Mouse (Mus musculus) T-helper 2 cell (primary cell): Measurements from ENCODE around the gene Klf17.
"Not testable (repeated sequence)": the region's sequence is repeated elsewhere in the genome, so short reads cannot be mapped to it uniquely, and the experiment has no call there.

ENCODE experiments used
- in situ Hi-C: fragments of 300-600 bp; cut with MboI, MseI; formaldehyde crosslinking; loops from one replicate; pipeline ENCODE4 v1.15.1; 2025; ENCODE audit warnings: high pct_unique_total_duplicates

The Klf17 gene

DNA sequence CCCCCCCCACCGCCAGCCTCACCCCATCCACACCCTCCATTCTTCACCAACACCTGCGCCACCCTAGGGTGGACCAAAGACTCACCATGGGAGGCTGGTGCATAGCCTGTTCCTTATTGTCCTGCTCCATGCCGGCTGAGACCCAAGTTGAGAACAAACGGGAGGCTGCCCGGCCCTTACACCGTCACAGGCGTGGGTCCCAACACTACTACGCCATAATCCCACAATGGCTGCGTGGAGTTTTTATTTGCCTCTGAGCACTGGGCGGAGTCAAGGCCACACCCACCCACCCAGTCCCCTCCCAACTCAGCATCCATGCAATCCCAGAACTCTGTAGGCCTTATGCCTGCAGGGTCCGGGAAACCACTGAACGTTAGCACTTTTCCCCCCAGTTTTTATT lies at the start of gene Klf17:
Klf17 (minus strand) TSS at position 233 of the 400 bp plus-strand sequence.
- in situ Hi-C loops, result no loop called here

DNA sequence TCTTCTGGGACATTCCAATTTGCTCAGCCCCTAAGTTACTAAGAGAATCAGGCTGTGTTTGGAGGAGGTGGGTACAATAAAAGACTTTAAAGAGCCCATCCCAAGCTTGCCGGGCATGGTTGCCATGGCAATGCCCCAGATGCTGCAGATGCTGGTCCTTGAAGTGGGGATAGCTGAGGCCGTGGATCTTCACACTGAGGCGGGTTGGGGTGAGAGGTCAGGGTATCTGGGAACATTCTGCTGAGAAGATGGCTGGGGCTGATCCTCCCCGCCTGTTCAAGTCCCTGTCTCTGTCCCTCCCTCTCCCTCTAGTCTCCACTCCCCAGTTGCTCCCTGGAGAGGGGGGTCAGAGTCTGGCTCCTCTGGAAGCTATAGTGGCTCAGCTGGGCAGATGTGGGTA lies 48.9 kb upstream of the Klf17 start:
- in situ Hi-C loops, result no loop called here

DNA sequence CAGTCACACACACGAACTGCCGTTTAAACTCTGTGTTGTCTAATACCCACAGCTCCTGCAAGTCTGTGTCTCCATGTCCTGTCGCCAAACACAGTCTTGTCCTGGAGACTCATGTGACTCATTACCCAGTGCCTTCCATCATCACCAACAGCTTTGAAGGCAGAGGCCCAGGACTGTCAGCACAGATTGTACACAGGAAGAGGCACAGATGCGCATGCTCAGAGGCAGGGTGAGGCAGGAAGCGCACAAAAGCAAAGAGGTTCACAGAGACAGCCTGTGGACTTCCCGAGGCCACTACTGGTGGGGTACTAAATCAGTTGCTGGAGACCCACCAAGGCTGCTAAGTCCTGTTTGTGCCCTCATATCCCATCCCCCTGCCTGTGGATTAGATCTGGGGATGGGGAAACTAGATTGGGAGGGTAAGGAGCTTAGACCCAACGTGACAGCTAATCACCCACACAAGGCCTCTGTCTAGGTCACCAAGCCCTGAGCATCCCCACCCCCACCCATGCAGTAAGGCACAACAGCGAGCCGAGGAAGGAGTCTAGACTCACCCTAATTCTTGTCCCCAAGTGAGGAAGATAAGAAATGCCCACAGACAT lies 48.2 kb upstream of the Klf17 start:
- in situ Hi-C loops, result no loop called here

DNA sequence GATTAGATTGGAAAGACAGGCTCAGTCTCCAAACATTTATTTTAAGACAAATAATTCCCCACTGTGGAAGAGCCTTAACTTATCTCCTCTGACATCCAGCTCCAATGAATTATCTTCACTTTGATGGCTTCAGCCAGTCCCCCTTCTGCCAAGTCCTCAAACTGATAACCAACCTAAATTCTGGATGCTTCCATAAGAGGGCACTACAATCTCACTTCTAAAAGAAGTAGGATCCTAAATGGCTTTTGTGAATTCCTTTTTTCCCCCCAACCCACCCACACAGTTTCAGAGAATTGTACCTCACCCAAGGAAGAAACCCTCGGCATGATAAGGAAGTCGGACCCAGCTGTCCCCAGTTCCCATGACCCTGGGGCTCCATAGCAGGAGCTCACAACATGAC lies 45.5 kb upstream of the Klf17 start:
- in situ Hi-C loops, result no loop called here

DNA sequence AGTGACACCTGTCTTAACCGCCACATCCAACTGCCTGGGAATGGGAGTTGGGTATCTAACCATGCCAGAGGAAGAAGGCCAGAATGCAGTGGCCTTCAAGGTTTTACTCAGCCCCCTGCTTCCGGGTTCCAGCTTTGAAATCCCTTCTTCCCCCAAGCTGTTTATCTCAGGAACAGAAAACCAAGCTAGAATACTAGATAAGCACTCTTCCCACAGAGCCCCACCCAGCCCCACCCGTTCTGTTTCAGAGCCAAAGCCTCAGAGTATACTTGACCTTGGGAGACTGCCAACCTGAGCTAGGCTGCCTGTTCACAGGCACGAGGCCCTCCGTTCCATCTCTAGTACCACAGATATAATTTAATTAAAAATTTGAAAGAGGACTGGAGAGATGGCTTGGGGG lies 41.5 kb upstream of the Klf17 start:
- in situ Hi-C loops, result loop anchor here (10.0 kb wide), 1 partner anchor 278 kb away; no protein-coding TSS in a partner anchor

DNA sequence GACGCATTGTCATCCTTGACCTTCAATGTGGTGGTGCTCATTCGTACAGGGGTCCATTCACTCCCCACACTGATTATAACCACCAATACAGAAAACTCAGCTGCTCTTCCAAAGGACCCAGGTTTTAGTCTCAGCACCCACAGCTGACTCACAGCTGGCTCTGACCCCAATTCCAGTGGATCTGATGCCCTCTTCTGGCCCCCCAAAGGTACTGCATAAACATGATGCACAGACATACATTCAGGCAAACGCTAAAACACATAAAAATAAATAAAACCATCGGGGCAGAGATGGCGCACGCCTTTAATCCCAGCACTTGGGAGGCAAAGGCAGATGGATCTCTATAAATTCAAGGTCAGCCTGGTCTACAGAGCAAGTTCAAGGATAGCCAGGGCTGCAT lies 34.5 kb upstream of the Klf17 start:
- in situ Hi-C loops, result loop anchor here (10.0 kb wide), 1 partner anchor 285 kb away; no protein-coding TSS in a partner anchor

DNA sequence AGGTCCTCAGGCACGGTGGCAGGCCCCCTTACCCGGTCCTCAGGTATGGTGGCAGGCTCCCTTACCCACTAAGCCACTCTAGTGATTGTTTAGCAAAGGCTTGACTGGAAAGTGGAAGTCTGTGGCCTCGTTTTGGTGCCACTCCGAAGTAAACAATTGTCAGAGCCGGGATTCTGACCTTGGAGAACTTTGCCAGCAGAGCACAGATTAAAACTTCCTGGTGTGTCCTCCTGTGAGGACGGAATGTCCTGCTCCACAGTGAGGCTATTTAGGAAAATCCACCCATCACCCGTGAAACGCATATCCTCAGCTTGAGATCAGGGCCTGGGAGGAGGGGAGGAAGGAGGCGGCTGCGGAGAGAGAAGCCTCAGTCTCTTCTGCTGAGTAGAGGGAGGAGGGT lies 22.9 kb upstream of the Klf17 start:
- in situ Hi-C loops, result no loop called here

DNA sequence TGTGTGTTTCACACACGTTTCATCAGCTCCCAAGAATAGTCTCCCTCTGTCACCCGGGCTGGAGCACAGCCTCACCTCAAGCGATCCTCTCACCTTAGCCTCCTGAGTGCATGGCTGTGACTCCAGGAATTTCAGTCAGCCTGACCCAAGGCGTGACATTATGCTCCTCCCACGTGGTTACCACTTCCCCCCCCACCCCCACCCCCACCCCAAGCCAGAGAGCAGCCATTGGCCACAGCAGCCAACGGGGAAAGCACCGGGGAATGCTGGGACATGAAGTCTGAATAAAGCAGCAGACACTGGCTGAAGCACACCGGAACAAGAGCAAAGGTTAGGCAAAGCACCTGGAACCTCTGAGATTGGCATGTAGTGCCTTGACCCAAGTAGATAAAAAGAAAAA lies 21.5 kb upstream of the Klf17 start:
- in situ Hi-C loops, result no loop called here

DNA sequence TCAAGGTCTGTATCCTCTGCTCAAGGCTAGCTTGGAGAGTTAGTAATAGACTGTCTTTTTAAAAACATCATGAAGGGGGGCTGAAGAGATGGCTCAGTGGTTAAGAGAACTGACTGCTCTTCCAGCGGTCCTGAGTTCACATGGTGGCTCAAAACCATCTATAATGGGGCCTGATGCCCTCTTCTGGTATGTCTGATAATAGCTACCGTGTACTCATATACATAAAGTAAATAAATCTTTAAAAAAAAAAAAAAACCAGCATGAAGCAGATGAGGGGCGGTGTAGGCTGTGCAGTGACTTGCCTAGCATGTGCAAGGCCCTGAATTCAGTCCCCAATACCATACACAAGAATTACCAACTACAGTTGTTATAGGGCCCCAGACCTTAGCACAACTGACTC lies 17.5 kb upstream of the Klf17 start:
- in situ Hi-C loops, result no loop called here

DNA sequence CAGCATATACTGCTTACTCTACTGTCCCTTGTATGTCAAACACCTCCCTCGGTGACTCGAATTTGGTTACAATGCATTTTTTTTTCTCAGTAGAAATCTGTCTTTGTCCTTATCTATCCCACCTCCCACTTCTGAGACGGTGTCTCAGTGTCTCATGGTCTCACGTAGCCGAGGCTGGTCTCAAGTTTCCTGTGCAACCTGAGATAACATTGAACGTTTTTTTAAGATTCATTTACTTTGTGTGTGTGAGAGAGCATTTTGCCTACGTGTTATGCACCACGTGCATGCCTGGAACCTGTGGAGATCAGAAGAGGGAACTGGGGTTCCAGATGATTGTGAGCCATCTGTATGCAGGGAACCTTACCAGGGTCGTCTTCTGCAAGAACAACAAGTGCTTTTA lies 7.5 kb upstream of the Klf17 start:
- in situ Hi-C loops, result loop anchor here (5.0 kb wide), 1 partner anchor 61 kb away; no protein-coding TSS in a partner anchor

DNA sequence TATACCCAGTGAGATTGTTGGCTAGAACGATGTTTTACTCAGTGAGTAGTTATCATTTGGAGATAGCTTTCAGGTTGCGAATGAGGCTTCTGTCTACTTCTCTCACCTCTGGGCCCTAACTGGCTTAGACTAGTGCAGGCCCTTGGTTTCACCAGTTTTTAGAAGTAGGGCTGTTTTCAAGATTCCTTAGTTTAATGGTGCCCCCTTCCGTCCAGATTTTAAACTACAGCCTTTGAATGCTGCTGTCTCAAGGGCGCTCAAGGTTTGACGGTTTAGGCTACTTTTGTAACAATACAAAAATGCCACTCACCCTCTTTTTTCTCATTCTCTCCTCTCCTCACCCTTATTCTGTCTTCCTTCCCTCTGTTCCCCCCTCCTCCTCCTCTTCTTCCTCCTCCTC lies 5.5 kb upstream of the Klf17 start:
- in situ Hi-C loops, result loop anchor here (5.0 kb wide), 1 partner anchor 59 kb away; no protein-coding TSS in a partner anchor

DNA sequence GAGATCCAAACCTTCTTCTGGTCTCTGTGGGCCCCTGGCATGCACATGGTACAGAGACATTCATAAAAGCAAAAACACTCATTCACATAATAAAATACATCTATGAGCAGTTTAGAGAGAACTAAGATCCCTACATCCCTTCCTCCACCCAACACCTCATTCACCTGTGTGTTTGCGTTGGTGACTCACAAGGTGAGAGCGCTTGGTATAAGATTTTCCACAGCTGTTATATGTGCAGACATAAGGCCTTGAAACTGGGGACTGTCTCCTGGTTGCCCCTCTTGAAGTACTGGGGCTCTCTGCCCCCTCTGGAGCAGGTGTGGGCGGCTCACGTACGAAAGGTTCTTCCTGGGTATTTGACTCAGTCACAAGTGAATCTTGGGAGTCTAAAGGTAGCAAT lies 5.3 kb downstream of the Klf17 start:
- in situ Hi-C loops, result no loop called here

DNA sequence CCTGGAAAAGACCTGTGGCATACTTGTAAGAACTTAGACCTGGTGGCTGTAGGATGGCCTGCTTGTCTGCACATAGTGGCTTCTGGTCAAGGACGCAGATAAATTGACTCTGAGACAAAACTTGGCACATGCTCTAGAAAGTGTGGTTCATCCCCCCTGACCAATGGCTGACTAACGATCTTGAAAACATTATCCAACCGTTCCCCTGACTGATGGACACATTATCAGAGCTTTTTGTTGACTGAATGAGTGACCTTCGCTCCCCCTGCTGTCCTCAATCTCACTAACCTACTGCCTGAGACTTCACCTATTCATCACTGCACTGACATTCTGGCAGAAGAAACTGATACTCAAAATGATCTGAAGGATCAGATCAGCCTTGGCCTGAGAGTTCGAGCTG lies 13.0 kb downstream of the Klf17 start:
- in situ Hi-C loops, result not testable (repeated sequence)

DNA sequence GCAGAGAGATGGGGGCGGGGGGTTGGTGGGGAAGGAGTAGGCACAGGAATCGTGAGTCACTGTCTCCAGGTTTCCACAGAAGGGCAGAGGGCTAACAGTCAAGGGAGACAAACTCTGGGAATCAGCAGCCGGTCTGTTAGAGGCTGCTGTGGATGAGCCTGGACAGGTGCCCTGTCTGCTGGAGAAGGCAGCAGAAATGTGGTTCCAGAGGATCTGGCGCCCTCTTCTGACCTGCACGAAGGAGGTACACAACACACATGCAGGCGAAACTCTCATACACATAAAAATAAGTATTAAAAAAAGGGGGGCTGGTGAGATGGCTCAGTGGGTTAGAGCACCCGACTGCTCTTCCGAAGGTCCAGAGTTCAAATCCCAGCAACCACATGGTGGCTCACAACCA lies 27.9 kb downstream of the Klf17 start:
- in situ Hi-C loops, result no loop called here

DNA sequence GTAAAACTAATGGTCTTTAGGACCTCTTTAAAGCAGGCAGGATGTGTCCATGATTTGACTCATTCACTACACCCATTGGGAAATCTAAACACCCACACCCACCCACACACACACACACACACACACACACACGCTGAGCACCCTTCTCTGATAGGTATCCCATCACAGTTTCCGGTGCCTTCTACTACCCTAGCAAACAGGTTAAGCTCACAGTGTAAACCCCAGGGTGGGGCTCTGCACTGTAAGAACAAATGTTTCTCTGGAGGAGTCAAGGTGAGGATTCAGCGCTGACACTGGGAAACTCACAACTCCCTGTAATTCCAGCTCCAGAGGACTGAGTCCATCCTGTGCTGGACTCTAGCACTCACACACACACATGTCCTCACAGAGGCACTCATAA lies 33.5 kb downstream of the Klf17 start:
- in situ Hi-C loops, result no loop called here

DNA sequence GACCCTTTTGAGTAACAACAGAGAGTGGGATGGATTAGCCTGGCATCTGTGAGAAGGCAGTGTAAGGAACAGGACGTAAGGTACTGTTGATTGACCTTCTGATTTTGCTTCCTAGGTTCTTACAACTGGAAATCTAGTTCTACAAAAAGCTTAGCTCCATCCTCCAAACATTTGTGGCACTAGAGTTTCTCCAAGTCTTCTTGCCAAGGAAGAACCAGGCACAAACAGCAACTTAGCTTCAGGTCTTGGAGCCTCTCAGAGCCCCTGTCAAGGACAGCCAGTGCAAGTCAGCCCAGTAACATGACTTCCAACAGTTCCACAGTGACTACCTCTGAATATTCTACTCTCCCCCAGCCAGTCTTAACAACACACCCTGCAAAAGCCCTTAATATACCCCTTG lies 41.3 kb downstream of the Klf17 start, which contains the start of gene Gm12845:
Gm12845 (plus strand) TSS at position 301 of the 400 bp plus-strand sequence.
- in situ Hi-C loops, result no loop called here

DNA sequence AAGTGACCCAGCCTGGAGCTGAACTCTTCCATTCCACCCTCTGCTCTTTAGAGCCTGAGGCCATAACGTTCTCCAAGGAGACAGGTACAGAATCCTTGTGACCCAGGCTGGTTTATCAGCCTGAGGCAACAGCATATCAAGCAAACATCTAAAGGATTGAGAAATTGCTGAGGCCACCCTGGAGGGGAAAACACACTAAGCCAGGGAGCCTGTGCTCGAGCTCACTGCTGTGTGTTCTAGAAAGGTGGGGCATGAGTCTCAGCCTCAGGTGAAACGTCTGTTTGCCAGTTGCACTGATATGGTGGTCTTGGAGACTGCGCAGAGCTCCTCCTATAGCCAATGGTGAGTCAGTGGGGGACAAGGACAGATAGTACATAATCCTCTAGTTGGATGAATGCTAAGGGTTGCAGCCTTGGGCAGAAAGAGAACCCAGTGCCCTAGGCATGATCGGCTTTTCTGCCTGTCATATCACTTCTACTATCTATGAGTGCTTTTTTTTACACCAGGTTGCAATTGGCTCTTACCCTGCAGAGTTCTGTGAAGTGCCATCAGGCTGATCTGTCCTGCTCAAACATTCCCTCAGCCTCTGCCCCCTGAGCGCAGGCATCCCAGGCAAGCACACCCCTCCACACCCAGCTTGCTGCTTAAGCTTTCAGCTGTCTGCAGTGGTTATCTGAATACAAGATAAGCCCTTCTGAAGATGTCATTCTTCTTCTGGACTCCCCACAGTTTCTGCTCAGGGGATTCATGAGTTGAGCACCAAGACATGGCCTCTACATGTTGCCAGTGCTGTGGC lies 51.9 kb downstream of the Klf17 start:
- in situ Hi-C loops, result loop anchor here (5.0 kb wide), 2 partner anchors 59 to 149 kb away; no protein-coding TSS in a partner anchor

DNA sequence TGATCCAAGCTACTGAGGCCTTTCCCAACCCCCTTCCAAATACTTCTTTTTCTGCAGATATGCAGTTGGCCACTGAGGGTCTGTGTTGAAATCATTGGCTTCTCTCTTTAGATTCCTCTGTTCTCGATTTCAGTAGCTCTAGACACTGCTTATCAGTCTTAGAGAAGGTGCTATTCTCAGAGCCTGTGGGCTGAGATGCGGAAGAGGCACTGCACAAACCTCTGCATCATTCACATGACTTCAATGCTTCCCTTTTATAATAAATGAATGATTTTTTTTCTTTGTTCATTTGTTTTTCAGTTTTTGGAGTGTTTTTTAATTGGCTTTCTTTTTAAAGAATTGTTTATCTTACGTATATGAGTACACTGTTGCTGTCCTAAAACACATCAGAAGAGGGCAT lies 53.1 kb downstream of the Klf17 start:
- in situ Hi-C loops, result loop anchor here (5.0 kb wide), 2 partner anchors 60 to 150 kb away; no protein-coding TSS in a partner anchor

DNA sequence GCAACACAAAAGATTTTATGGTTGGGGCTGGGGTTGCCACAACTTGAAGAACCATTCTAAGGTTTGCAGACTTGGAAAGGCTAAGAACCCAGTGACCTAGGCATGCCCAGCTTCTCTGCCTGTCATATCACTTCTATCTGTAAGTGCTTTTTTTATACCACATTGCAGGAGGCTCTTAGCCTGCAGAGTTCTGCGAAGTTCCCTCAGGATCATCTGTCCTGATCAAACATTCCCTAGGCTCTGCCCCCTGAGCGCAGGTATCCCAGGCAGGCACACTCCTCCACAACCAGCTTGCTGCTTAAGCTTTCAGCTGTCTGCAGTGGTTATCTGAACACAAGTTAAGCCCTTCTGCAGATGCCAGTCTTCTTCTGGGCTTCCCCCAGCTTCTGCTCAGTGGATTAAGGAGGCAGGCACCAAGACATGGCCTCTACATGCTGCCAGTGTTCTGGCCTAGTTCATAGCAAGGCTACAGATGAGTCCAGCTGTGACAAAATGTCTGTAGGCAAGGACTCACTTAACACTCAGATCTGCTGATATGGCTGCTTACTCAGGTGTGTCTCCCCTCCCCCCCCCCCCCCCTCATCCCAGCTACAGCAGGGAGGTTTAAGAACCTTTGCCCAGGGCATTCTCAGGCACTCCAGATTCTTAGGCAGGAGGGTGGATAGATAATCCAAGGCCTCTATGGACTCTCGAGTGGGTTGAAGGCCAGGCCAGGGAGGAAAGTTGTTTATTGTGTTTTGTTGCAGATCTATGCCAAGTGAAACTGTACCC lies 56.5 kb downstream of the Klf17 start:
- in situ Hi-C loops, result no loop called here
